Mouse (Mus musculus) bone marrow, adult 2 months (tissue): Measurements from ENCODE around the gene 4930523C07Rik.

Experiments
- CTCF ChIP-seq: fragments of 200-500 bp; IDR thresholded peaks from 2 replicates; pipeline ENCODE4 v1.5.1; 2011; ENCODE audit warnings: low read length, control low read depth; ENCODE audit not compliant: control insufficient read depth, insufficient read depth
- POLR2A ChIP-seq: fragments of 200-500 bp; IDR thresholded peaks from 2 replicates; pipeline ENCODE4 v1.6.1; 2011; ENCODE audit warnings: low read depth, mild to moderate bottlenecking, control low read depth, low read length, borderline replicate concordance; ENCODE audit not compliant: control insufficient read depth

DNA sequence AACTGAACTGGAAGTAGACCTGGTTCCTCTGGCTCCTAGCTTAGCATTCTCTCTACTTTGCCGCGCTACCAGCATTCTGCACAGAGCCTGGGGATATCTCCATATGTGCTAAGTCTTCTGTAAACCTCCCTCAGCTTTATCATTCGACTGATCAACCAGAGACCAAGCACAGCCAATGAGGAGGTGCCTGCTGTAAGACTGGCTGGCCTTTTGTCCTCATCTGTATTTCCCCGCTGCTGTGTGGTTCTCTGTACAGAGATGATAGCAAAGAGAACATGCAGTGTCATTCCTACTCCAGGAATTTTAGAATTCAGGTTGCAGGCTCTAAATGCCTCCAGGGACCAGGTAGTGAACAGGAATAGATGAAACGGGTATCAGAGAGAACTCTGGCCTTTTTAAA, 17.1 kb downstream of the 4930523C07Rik start:
- TF ChIP-seq POLR2A = no peak
- TF ChIP-seq CTCF = no peak
